Comparison of ENCODE assay signal across 8 mouse cellular contexts in genomic region chr3:67572918-67573317, GRCm38 (mm10). TPM values are rescaled to one million over a fixed set of nuclear protein-coding genes. Genes with fewer than 3 reads are reported as not detected.
DNase-seq lines count a peak whose midpoint lies in the region; ATAC-seq and TF ChIP-seq lines count a peak whose summit lies in the region.

No protein-coding gene starts in this region.

- no peaks in the 10 kb centered on the region for H3K9me3 ChIP-seq in limb, embryonic 14.5 days (ENCODE audit: control insufficient read depth, low read length)
- H3K9me3 ChIP-seq in midbrain, postnatal 0 days (ENCODE audit: low read length): no peaks in the 10 kb centered on the region

- TF ChIP-seq POLR2A in limb, embryonic 14.5 days (IDR thresholded peaks at IDR 0.05; ENCODE audit: borderline replicate concordance, extremely low read depth, insufficient read depth, insufficient read length): no peak

- no peak overlapping the region for H3K27ac ChIP-seq in limb, embryonic 14.5 days (replicated peaks; ENCODE audit: low read depth, low read length)
- H3K27ac ChIP-seq in midbrain, postnatal 0 days (ENCODE audit: low read depth, low read length): no peak overlapping the region

- H3K4me3 ChIP-seq in limb, embryonic 14.5 days (replicated peaks; ENCODE audit: low read length): no peak overlapping the region
- no peak overlapping the region for H3K4me3 ChIP-seq in midbrain, postnatal 0 days (ENCODE audit: low read depth, low read length)

- WGBS in limb, embryonic 14.5 days: 69% methylated on average over 4 of the region's 4 CpGs
- WGBS in midbrain, postnatal 0 days: 67% methylated on average over 4 of the region's 4 CpGs

- DNase-seq in gastrocnemius, adult 18-20 months (ENCODE audit: low spot score): peak; percentile 18
- DNase-seq in gastrocnemius, postnatal 10 days: no peak
- DNase-seq in CD4-positive helper T cell, adult 2 months (ENCODE audit: low read depth, low spot score): peak; percentile 39
- DNase-seq in cerebellum, postnatal 14 days: peak; percentile 50 to 51
- DNase-seq in heart, postnatal 4 days: peak; percentile 33
- peak; percentile 53 for DNase-seq in limb, embryonic 14.5 days (ENCODE audit: low spot score)
- DNase-seq in midbrain, postnatal 0 days (ENCODE audit: low spot score): peak; percentile 53
- no peak for DNase-seq in left cerebral cortex, adult 11 months (ENCODE audit: low spot score)

- H3K36me3 ChIP-seq in limb, embryonic 14.5 days (ENCODE audit: control insufficient read depth, insufficient read depth, low read length): no peaks in the 10 kb centered on the region
- no peaks in the 10 kb centered on the region for H3K36me3 ChIP-seq in midbrain, postnatal 0 days (ENCODE audit: insufficient read depth, low read length)

- no peak overlapping the region for H3K4me2 ChIP-seq in limb, embryonic 14.5 days (replicated peaks; ENCODE audit: low read depth, low read length, severe bottlenecking)
- no peak overlapping the region for H3K4me2 ChIP-seq in midbrain, postnatal 0 days (ENCODE audit: low read depth, low read length, poor library complexity, severe bottlenecking)

- H3K9ac ChIP-seq in limb, embryonic 14.5 days (ENCODE audit: low read depth, low read length, severe bottlenecking): no peak overlapping the region
- H3K9ac ChIP-seq in midbrain, postnatal 0 days (replicated peaks; ENCODE audit: low read length, poor library complexity, severe bottlenecking): no peak overlapping the region

- ATAC-seq in limb, embryonic 14.5 days (ENCODE audit: low FRiP score, low read depth): no peak
- ATAC-seq in midbrain, postnatal 0 days (ENCODE audit: low FRiP score): no peak

- H3K27me3 ChIP-seq in limb, embryonic 14.5 days (ENCODE audit: control insufficient read depth, insufficient read depth, low read length): no peaks in the 10 kb centered on the region
- peaks cover 3% of the 10 kb centered on the region; the same call in 1 of the 2 replicates for H3K27me3 ChIP-seq in midbrain, postnatal 0 days (ENCODE audit: insufficient read depth, low read length)

- peak; percentile 79 for TF ChIP-seq CTCF in midbrain, postnatal 0 days (IDR thresholded peaks at IDR 0.05)

- H3K4me1 ChIP-seq in limb, embryonic 14.5 days (ENCODE audit: control insufficient read depth, insufficient read depth, low read length): no peaks in the 10 kb centered on the region
- no peaks in the 10 kb centered on the region for H3K4me1 ChIP-seq in midbrain, postnatal 0 days (ENCODE audit: insufficient read depth, low read length)

RNA-seq across cellular contexts. Expression of gene Mfsd1, which starts 9.6 kb away (rescaled TPM):
- 10 to 100 TPM; 23.7 to 24.7 TPM for total RNA-seq in gastrocnemius, adult 18-20 months (2021)
- 10 to 100 TPM; 24.3 to 27.5 TPM for total RNA-seq in gastrocnemius, postnatal 10 days (2021)
- total RNA-seq in heart, postnatal 4 days (2021): 10 to 100 TPM; 36.8 to 38.2 TPM
- polyA plus RNA-seq in limb, embryonic 14.5 days (2012; rRNA removed): 36.9 and 40.4 TPM in 2 replicates
- 61.8 and 62.2 TPM in 2 replicates for polyA plus RNA-seq in limb, embryonic 14.5 days (2014; fragmentation: Nextera tagmentation; extraction: Ambion mirVana)
- total RNA-seq in midbrain, postnatal 0 days (2014; rRNA removed): 24.7 and 26.0 TPM in 2 replicates
- polyA plus RNA-seq in midbrain, postnatal 0 days (2015; fragmentation: Nextera tagmentation; extraction: Ambion mirVana): 25.8 and 27.7 TPM in 2 replicates

RNA-seq across cellular contexts. Expression of gene Rarres1, which starts 57.6 kb away (rescaled TPM):
- under 1 TPM; 0.50 to 0.57 TPM for total RNA-seq in gastrocnemius, adult 18-20 months (2021)
- total RNA-seq in gastrocnemius, postnatal 10 days (2021): 1 to 10 TPM; 3.2 to 3.3 TPM
- total RNA-seq in heart, postnatal 4 days (2021): 1 to 10 TPM; 1.0 TPM
- 4.1 and 4.5 TPM in 2 replicates for polyA plus RNA-seq in limb, embryonic 14.5 days (2012; rRNA removed)
- 5.3 and 7.4 TPM in 2 replicates for polyA plus RNA-seq in limb, embryonic 14.5 days (2014; fragmentation: Nextera tagmentation; extraction: Ambion mirVana)
- 4.2 and 6.1 TPM in 2 replicates for total RNA-seq in midbrain, postnatal 0 days (2014; rRNA removed)
- 5.9 and 6.3 TPM in 2 replicates for polyA plus RNA-seq in midbrain, postnatal 0 days (2015; fragmentation: Nextera tagmentation; extraction: Ambion mirVana)

Comparison
In these comparisons a context has a peak if more than half of its experiments do, and no peak if none do; other contexts are left out.
1. DNase-seq: peak in gastrocnemius, adult 18-20 months (single experiment), CD4-positive helper T cell, adult 2 months (single experiment), cerebellum, postnatal 14 days (2 of 2), heart, postnatal 4 days (single experiment), limb, embryonic 14.5 days (single experiment) and midbrain, postnatal 0 days (single experiment); none in gastrocnemius, postnatal 10 days (single experiment) and left cerebral cortex, adult 11 months (single experiment).